Mouse (Mus musculus): ENCODE measurements around the gene Dpep2nb. TPM values are rescaled to one million over a fixed set of nuclear protein-coding genes. Genes with fewer than 3 reads are reported as not detected.
A peak's percentile ranks its signal among the peaks of the same experiment; 100 is the strongest.
"Not testable (repeated sequence)": the region's sequence is repeated elsewhere in the genome, so short reads cannot be mapped to it uniquely, and the experiment has no call there.

Gene Dpep2nb
- total RNA-seq, 1 experiment from 2014 or later, result not detected

DNA sequence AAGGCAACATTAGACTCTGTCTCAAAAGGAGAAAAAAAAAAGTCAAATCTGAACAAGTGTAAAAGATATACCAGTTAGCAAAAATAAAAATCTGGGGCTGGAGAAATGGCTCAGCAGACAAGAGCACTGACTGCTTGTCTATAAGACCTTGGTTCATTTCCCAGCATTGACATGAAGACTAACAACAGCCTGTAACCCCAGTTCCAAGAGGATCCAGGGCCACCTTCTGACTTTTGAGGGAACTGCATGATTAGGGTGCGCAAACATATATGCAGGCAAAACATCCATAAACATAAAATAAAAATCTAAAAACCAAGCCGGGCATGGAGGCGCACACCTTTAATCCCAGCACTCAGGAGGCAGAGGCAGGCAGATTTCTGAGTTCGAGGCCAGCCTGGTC is 638 bp upstream of the Dpep2nb start:
- no peak for DNase-seq

- DNase-seq, result no peak
Observed at GRCm38 (mm10) chr8:106004538-106005207, 1.1 kb downstream of the Dpep2nb start.

DNA sequence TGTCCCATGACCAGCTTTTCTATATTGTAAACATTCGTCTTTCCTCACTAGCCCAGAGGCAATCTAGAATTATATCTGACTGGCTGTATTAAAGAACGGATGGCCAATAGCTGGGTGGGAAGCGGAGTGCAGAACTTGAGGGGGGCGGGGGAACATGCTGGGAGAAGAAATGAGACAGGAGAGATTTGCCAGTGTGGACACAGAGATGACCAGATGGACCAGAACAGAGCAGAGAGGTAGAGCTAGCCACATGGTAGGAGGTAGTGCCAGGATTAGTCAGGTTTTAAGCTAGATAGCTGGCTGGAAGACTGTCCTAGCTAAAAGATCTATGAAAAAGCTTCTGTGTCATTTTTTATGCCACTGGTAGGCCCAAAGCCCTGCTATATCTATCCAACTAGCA is 3.9 kb downstream of the Dpep2nb start:
- DNase-seq, result no peak

DNA sequence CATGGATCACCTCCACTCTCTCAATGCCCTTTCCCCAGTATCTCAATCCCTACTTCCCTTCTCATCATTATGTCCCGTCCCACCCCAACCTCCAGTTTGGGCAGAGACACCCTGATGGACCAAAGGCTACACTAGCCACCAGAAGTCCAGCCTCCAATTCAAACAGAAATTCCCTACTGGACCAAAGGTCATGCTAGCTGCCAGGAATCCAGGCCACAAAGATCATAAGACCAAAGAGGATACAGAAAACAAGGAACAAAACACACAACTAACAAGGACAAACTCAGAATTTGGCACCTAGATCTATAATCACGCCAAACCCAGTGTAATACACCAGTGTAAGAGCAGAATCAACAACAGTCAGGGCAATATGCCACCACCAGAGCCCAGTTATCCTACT is 6.8 kb downstream of the Dpep2nb start:
- DNase-seq, result no peak

DNA sequence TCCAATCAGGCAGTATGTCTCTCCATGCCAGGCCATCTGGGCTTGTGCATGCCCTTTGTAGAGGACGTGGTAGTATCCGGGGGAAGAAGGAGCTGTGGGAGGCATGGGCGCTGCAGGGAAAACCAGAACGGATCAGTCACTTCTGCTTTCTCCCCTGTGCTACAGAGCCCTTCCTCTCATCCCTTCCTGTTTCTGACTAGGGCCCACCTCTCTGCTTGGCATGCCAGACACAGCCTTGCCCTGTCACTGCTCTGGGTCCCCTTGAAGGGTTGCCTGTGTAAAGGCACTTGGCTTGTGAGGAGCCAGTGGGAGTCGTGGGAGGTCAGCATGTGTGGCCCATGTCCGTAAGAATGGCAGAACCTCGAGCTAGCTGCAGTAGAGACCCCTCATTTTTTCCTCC is 9.4 kb downstream of the Dpep2nb start:
- DNase-seq, result no peak

GRCm38 (mm10) chr8:105993226-105993625 is 12.5 kb downstream of the Dpep2nb start:
- DNase-seq, result no peak

DNA sequence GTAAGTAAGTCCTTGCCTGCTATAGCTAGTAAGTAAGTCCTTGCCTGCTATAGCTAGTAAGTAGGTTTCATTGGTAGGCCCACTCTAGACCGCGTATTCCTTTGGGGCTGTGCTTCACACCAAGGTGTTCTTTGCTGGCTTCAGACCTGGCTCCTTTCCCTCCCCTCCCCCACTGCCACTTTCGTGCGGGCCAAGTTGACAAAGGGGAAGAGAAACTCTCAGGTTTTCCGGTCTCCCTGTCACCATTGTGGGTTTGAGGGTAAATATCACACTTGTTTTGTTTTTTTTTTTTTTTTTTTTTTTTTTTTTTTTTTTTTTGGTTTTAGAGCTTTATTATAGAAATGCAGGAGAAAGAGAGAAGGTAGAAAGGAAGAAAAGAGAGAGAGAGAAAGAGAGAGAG is 13.3 kb downstream of the Dpep2nb start:
- DNase-seq, result no peak

GRCm38 (mm10) chr8:105991546-105991945 is 14.2 kb downstream of the Dpep2nb start:
- no peak for DNase-seq

DNA sequence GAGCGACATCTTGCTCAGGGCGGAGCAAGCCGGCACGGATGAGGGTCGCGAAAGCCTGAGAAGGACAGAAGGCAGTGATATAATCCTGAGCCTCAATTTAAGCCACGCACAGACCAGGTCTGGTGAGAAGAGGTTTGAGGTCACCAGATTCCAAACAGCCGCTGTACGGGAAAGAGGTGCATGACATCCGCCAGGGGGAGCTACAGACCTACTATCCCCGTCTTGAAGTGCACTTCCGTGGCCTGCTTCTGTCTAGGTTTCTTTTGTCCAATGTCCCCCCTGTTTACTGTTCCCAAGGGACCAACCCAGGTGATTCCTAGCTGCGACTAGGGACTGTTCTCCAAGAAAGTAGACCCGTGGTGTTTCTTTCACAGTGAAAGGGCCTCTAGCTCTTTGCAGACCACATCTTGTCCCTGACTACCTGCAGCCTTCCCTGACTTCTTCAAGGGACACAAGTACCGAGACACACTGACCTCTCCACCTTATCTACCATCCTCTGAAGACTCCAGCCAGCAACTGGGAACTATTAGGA is 14.9 kb downstream of the Dpep2nb start, which contains the start of gene Dus2:
Dus2 (plus strand) TSS at position 482 of the 532 bp plus-strand sequence.
- DNase-seq, result peak; percentile 86

DNA sequence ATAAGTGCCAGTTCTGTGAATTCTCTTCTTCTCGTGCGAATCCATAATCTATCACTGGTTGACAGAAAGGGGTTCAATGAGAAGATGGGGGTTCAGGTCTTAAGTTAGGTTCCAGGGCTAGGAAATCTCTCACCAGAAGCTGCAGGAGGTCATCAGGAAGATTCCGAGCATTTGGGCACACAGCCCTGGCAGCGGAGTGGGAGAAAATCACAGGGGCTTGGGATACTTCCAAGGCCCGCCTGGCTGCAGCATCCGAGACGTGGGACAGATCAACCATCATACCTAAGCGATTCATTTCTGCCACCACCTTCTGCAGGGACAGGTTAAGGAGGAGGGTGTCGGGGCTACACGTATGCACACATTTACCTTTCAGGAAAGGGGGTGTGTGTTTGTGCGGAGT is 17.2 kb downstream of the Dpep2nb start:
- DNase-seq, result no peak

DNA sequence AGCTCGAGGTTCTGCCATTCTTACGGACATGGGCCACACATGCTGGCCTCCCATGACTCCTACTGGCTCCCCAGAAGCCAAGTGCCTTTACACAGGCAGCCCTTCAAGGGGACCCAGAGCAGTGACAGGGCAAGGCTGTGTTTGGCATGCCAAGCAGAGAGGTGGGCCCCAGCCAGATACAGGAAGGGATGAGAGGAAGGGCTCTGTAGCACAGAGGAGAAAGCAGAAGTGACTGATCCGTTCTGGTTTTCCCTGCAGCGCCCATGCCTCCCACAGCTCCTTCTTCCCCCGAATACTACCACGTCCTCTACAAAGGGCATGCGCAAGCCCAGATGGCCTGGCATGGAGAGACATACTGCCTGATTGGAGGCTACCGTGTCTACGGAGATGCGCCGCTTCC is 22.4 kb downstream of the Dpep2nb start:
- DNase-seq, result not testable (repeated sequence)

DNA sequence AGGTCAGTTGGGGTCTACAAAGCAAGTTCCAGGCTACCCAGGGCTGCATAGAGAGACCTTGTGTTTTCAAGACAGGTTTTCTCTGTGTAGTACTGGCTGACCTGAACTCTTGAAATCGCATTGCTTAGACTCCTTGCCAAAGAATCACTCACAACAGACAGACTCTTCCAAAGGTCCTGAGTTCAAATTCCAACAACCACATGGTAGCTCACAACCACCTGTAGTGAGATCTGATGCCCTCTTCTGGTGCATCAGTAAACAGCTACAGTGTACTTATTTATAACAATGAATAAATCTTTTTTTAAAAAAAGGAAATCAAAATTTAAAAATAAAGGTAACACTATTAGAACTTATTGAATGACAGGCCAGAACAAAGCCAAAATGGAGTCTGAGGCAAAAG is 24.6 kb downstream of the Dpep2nb start:
- DNase-seq, result no peak

- no peak for DNase-seq
Observed at GRCm38 (mm10) chr8:105979325-105979724, 26.4 kb downstream of the Dpep2nb start, which contains the start of gene Dpep3. Gene Dpep3, minus strand, starts transcription at chr8:105979429.

GRCm38 (mm10) chr8:105975363-105975762 is 30.4 kb downstream of the Dpep2nb start:
- no peak for DNase-seq

GRCm38 (mm10) chr8:105971019-105971720 is 34.6 kb downstream of the Dpep2nb start:
- DNase-seq, result no peak

- DNase-seq, result no peak
Observed at GRCm38 (mm10) chr8:105969367-105969766, 36.4 kb downstream of the Dpep2nb start.

DNA sequence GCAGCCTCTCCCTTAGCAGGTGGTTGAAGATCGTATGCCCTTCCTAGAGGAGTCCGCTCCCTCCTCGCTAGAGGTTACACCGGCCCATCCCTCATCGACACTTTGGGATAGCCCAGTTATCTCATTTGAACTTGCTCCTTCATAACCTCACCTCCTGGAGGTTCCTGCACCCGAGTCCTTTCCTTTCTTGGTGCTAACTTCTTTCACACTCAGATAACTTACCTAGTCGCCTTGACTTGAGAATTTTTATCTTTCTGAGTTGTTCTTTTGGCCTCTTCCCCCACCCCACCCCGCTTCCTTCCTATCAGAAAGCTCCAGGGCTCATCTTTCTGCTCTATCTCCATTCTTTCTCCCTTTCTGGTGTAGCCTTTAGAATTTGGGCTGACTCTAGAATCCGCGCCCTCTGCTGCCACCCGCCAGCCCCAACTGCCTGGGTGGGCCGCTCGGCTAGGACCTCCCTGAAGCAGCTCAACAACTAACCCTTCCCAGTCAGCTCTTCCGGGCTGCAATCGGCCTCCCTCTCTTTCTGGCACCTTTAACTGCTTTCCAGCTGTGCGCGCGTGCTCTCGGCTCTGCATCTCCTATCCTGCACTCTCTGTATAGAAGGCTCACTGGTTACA is 39.0 kb downstream of the Dpep2nb start:
- no peak for DNase-seq

DNA sequence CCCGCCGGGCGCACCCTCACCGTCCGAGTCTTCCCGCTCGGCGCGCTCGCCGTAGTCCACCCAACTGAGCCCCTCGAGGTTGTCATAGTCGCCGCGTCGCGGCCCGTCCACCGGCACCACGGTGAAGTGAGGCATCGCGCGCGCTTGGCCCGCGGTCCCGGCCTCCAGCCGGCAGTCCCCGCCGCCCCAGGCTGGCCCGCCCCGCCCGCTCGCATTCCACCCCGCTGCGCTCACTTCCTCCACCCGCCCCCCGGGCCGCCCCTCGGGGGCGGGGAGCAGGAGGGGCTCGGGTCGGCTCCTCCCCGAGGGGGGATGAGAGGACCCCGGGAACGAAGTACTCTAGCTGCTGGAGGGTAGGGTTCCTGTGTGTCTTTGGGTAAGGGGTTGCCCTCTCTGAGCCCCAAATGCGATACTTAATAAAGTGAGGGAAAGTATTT is 39.9 kb downstream of the Dpep2nb start, which contains the start of gene Slc12a4:
Slc12a4 (minus strand) TSS at position 193 of the 437 bp plus-strand sequence.
- DNase-seq, result peak; percentile 88

DNA sequence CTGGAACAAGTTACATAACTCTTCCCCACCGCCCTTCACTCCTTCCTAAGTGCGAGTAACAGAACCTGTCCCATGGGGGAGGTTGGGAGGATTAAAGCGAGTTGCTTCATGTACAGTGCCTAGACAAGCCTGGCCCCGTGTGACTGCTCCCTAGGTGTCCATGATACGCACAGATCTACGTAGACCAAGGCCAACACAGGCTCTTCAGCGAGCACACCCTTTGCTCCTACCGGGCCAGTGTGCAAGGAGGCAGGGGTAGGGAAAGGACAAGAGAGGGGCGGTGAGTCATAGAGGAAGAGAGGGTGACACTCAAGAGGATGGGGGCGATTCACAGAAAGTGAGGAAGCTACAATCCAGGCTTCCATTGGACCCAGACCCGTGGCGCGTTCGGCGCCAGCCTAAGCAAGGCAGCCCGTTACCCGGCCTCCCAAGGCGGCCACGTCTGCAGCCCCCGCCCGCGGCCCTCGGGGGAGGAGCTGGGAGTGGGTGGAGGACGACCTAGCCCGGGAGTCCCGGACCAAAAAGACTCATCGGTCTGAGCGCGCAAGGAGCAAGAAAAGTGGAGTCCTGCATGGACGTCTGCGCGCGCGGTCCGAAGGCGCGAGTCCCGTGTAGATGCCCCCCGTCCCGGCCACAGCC is 40.4 kb downstream of the Dpep2nb start:
- DNase-seq, result peak; percentile 60

GRCm38 (mm10) chr8:105964506-105965265 is 41.1 kb downstream of the Dpep2nb start:
- no peak for DNase-seq

DNA sequence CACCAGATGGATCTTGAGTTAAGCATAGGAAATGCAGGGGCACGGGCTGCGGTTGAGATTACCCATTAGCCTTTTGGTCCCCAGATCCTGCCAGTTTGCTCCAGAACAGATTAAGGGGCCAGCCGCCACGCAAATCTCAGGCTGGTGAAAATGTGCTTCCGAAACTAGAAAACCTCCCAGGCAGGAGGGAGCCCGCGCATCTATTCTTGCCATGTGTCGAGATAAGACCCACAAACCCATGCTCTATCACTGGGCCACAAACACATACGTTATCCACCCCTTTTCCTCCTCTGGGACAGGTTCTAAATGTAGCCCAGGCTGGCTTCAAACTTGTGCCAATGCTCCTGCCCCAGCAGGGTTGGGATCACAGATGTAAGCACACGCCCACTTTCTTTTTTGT is 44.2 kb downstream of the Dpep2nb start:
- DNase-seq, result no peak

GRCm38 (mm10) chr8:105961101-105961500 is 44.7 kb downstream of the Dpep2nb start:
- no peak for DNase-seq
